Mouse (Mus musculus): ENCODE measurements around the gene Col6a2. TPM values are rescaled to one million over a fixed set of nuclear protein-coding genes. Genes with fewer than 3 reads are reported as not detected.
A peak's percentile ranks its signal among the peaks of the same experiment; 100 is the strongest.

The Col6a2 gene
- polyA plus RNA-seq, 1 experiment = 173 TPM

DNA sequence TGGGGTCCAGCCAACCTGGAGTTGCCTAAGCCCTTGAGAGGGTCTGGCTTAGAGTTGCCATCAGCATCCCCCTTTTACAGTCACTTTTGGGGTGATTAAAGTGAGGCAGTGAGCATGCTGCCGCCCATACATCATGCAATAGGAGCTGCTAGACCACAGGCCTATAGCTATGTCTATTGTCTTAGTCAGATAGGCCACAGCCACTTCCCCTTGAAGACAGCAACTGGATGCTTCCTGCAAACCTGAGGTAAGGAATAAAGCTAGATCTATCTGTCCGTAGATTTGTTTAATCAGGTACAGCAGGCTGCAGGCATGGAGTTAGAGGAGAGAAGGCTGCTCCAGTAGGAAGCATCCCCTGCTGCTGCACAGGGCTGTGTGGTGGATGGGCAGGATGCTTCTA is 52.4 kb downstream of the Col6a2 start:
- TF ChIP-seq CTCF (IDR thresholded peaks at IDR 0.05; ENCODE audit: insufficient read depth, low read length) = no peak
- TF ChIP-seq POLR2A (IDR thresholded peaks at IDR 0.05; ENCODE audit: borderline replicate concordance, extremely low read depth, low read depth, low read length) = no peak
- DNase-seq = no peak
- no peaks in the 10 kb centered on the region for H3K4me1 ChIP-seq (ENCODE audit: control insufficient read depth, insufficient read depth, low read length)
- 67% methylated on average over 2 of the region's 2 CpGs for WGBS
- H3K4me3 ChIP-seq (replicated peaks; ENCODE audit: extremely low read depth, low read depth, low read length) = no peak overlapping the region

DNA sequence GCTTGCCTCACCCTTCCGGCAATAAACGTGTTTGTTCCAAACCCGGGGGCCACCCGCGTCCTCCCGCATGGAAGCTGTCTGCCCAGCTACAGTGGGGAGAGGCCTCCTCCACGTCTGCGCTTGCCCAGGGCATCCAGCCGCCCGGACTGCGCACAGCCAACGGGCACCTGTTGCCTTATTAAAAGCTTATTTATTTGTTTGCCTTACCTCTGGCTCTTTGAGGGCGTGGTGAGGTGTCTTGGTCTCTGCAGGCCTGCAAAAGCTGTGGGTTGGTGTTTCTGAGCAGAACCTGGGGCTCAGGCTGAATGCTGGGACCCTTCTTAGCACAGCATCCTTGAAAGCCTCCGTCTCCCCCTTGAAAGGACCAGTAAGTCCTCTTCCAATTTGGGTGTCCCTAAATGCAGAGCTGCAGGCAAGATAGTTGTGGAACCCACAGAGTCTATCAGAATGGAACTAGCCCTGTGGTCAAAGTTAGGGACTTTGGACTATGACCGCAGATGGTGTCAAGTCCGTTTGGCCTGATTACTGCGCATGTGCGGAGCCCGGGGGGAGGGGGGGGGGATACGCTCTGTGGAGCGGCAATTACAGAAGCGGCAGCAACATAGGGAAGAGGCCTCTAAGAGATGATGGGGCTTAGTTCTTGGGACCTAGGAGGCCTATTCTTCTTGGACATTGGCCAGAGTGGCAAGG is 53.3 kb downstream of the Col6a2 start:
- TF ChIP-seq CTCF (IDR thresholded peaks at IDR 0.05; ENCODE audit: insufficient read depth, low read length) = no peak
- TF ChIP-seq POLR2A (IDR thresholded peaks at IDR 0.05; ENCODE audit: borderline replicate concordance, extremely low read depth, low read depth, low read length) = no peak
- Histone ChIP-seq H3K4me1 (ENCODE audit: control insufficient read depth, insufficient read depth, low read length) (no peaks in the 10 kb centered on the region), H3K4me3 (replicated peaks; ENCODE audit: extremely low read depth, low read depth, low read length) (no peak overlapping the region)
- no peak for DNase-seq
- 89% methylated on average over 22 of the region's 22 CpGs for WGBS

- no peak for DNase-seq
- H3K4me1 ChIP-seq (ENCODE audit: control insufficient read depth, insufficient read depth, low read length) = no peaks in the 10 kb centered on the region
- H3K4me3 ChIP-seq (replicated peaks; ENCODE audit: extremely low read depth, low read depth, low read length) = no peak within 1 kb of the TSS
- no peak for TF ChIP-seq POLR2A (IDR thresholded peaks at IDR 0.05; ENCODE audit: borderline replicate concordance, extremely low read depth, low read depth, low read length)
- TF ChIP-seq CTCF (IDR thresholded peaks at IDR 0.05; ENCODE audit: insufficient read depth, low read length) = no peak
- WGBS = 87% methylated on average over 10 of the region's 10 CpGs
These were observed 61.5 kb downstream of the Col6a2 start, which contains the start of gene Spatc1l for GRCm38 (mm10) chr10:76561972-76562371. Gene Spatc1l (plus strand): TSS chr10:76562272.

DNA sequence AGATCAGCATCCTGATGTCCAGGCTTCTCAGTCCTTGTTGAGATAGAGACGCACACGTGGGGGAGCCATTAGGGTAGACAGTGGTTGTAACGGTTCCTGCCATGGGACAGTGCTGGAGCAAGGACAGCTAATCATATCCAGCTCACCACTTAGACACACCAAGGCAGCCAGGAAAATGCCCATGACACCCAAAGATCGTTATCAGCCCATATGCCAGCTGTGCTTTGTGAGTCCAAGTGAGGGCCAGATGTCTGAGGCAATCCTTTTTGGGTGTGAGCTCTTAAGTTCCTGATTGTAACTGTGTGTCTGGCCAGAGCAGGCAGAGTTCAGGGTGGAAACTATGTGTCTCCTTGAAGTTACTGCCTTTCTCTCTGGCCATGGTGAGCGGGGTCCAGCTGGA is 69.4 kb downstream of the Col6a2 start:
- WGBS = 78% methylated on average over 5 of the region's 5 CpGs
- DNase-seq = no peak
- H3K4me1 ChIP-seq (ENCODE audit: control insufficient read depth, insufficient read depth, low read length) = no peaks in the 10 kb centered on the region
- TF ChIP-seq POLR2A (IDR thresholded peaks at IDR 0.05; ENCODE audit: borderline replicate concordance, extremely low read depth, low read depth, low read length) = no peak
- TF ChIP-seq CTCF (IDR thresholded peaks at IDR 0.05; ENCODE audit: insufficient read depth, low read length) = no peak
- H3K4me3 ChIP-seq (replicated peaks; ENCODE audit: extremely low read depth, low read depth, low read length) = no peak overlapping the region

- Histone ChIP-seq H3K4me3 (replicated peaks; ENCODE audit: extremely low read depth, low read depth, low read length) (no peak overlapping the region), H3K4me1 (ENCODE audit: control insufficient read depth, insufficient read depth, low read length) (no peaks in the 10 kb centered on the region)
- 72% methylated on average over 3 of the region's 3 CpGs for WGBS
- no peak for DNase-seq
- no peak for TF ChIP-seq CTCF (IDR thresholded peaks at IDR 0.05; ENCODE audit: insufficient read depth, low read length)
- no peak for TF ChIP-seq POLR2A (IDR thresholded peaks at IDR 0.05; ENCODE audit: borderline replicate concordance, extremely low read depth, low read depth, low read length)
These were observed 71.9 kb downstream of the Col6a2 start for GRCm38 (mm10) chr10:76551556-76551955.

DNA sequence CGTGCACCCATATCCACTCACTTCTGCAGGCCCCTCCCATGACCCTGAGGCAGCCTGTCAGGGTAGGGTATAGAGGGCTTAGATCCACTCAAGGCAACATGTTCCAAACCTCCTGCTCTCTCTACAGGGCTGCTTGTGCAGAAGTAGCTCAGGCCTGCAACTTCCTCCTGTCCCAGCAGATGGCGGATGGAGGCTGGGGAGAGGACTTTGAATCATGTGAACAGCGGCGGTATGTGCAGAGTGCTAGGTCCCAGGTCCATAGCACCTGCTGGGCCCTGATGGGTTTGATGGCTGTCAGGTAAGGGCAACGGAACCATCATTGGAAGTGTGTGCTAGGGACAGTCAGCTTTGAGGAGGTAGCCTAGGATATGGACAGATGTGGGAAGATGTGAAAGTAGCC is 73.0 kb downstream of the Col6a2 start:
- WGBS = 94% methylated on average over 5 of the region's 5 CpGs
- no peaks in the 10 kb centered on the region for H3K4me1 ChIP-seq (ENCODE audit: control insufficient read depth, insufficient read depth, low read length)
- peak; percentile 21; the same call in 1 of the 2 replicates for TF ChIP-seq CTCF (IDR thresholded peaks at IDR 0.05; ENCODE audit: insufficient read depth, low read length)
- no peak for TF ChIP-seq POLR2A (IDR thresholded peaks at IDR 0.05; ENCODE audit: borderline replicate concordance, extremely low read depth, low read depth, low read length)
- no peak overlapping the region for H3K4me3 ChIP-seq (replicated peaks; ENCODE audit: extremely low read depth, low read depth, low read length)
- DNase-seq = no peak

DNA sequence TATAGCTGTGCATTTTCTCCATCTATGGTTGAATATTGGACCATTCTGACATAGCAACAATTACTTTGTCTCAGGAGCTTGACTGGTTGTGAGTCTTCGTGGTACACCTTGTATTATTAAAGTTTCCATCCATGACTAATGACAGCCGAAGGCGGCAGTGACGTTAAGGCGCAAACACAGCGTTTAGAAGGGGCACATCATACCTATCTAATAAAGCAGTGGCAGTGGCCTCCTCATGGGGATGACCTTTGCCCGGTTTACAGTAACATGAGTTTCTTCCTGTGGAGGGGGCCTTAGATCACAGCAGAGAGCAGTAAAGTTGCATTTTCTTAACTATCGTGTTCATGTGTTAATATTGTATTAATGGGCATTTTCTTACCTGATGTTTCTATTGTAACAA is 75.2 kb downstream of the Col6a2 start:
- no peak for TF ChIP-seq POLR2A (IDR thresholded peaks at IDR 0.05; ENCODE audit: borderline replicate concordance, extremely low read depth, low read depth, low read length)
- no peak for TF ChIP-seq CTCF (IDR thresholded peaks at IDR 0.05; ENCODE audit: insufficient read depth, low read length)
- WGBS = 93% methylated on average over 8 of the region's 8 CpGs
- Histone ChIP-seq H3K4me3 (replicated peaks; ENCODE audit: extremely low read depth, low read depth, low read length) (no peak overlapping the region), H3K4me1 (ENCODE audit: control insufficient read depth, insufficient read depth, low read length) (no peaks in the 10 kb centered on the region)
- DNase-seq = no peak

- TF ChIP-seq POLR2A (IDR thresholded peaks at IDR 0.05; ENCODE audit: borderline replicate concordance, extremely low read depth, low read depth, low read length) (no peak), CTCF (IDR thresholded peaks at IDR 0.05; ENCODE audit: insufficient read depth, low read length) (no peak)
- Histone ChIP-seq H3K4me1 (ENCODE audit: control insufficient read depth, insufficient read depth, low read length) (no peaks in the 10 kb centered on the region), H3K4me3 (replicated peaks; ENCODE audit: extremely low read depth, low read depth, low read length) (no peak overlapping the region)
- no peak for DNase-seq
- 92% methylated on average over 8 of the region's 8 CpGs for WGBS
These were observed 76.9 kb downstream of the Col6a2 start for GRCm38 (mm10) chr10:76546566-76546965.

Other genes with a start within 250 kb of the Col6a2 start
- not detected in 2 replicates for gene AC141477.1, start 183.2 kb downstream of the Col6a2 start, polyA plus RNA-seq (2012; rRNA removed)
- 35.6 and 38.0 TPM in 2 replicates for gene Pcnt, start 180.8 kb downstream of the Col6a2 start, polyA plus RNA-seq (2012; rRNA removed)
- gene 2610028H24Rik, start 174.5 kb downstream of the Col6a2 start, polyA plus RNA-seq (2012; rRNA removed) = 36.0 and 44.3 TPM in 2 replicates
- gene Mcm3ap, start 154.7 kb downstream of the Col6a2 start, polyA plus RNA-seq (2012; rRNA removed) = 17.6 and 21.0 TPM in 2 replicates
- gene Ybey, start 154.5 kb downstream of the Col6a2 start, polyA plus RNA-seq (2012; rRNA removed) = 2.0 and 2.5 TPM in 2 replicates
- 20.7 and 30.0 TPM in 2 replicates for gene Lss, start 92.0 kb downstream of the Col6a2 start, polyA plus RNA-seq (2012; rRNA removed)
- gene Spatc1l, start 61.4 kb downstream of the Col6a2 start, polyA plus RNA-seq (2012; rRNA removed) = 0.22 and 0.28 TPM in 2 replicates
- gene Ftcd, start 48.0 kb downstream of the Col6a2 start, polyA plus RNA-seq (2012; rRNA removed) = 0.03 and 0.24 TPM in 2 replicates
- gene Col6a1, start 102.5 kb upstream of the Col6a2 start, polyA plus RNA-seq (2012; rRNA removed) = 203 and 218 TPM in 2 replicates